8 mouse cellular contexts compared by ENCODE assay signal in genomic region chr17:46772404-46773277, GRCm38 (mm10). TPM values are rescaled to one million over a fixed set of nuclear protein-coding genes. Genes with fewer than 3 reads are reported as not detected.
A peak's percentile ranks its signal among the peaks of the same experiment; 100 is the strongest.
DNase-seq lines count a peak whose midpoint lies in the region; ATAC-seq and TF ChIP-seq lines count a peak whose summit lies in the region.

TSS of gene 2310039H08Rik (plus strand) at chr17:46772635.

- H3K27me3 ChIP-seq in forebrain, postnatal 0 days (ENCODE audit: insufficient read depth, low read length), result no peaks in the 10 kb centered on the region
- H3K27me3 ChIP-seq in lung, embryonic 15.5 days, result no peaks in the 10 kb centered on the region

- 1% methylated on average over 50 of the region's 50 CpGs for WGBS in forebrain, postnatal 0 days
- under 1% methylated on average over 49 of the region's 50 CpGs for WGBS in lung, embryonic 15.5 days

- H3K4me1 ChIP-seq in ES-E14 (ENCODE audit: control insufficient read depth in 2 of 2, insufficient read depth in 2 of 2, low read length in 2 of 2, poor library complexity in 1 of 2), result peaks cover 0 to 13% of the 10 kb centered on the region in 2 experiments; a peak in 3 of 4 replicates
- H3K4me1 ChIP-seq in forebrain, postnatal 0 days (ENCODE audit: insufficient read depth), result 0 out of 2 replicates have a peak, but pooled peaks cover 4% of the 10 kb centered on the region
- peaks cover 33% of the 10 kb centered on the region for H3K4me1 ChIP-seq in lung, embryonic 15.5 days

- TF ChIP-seq CTCF in forebrain, postnatal 0 days (IDR thresholded peaks at IDR 0.05; ENCODE audit: low read depth), result no peak

- ATAC-seq in forebrain, postnatal 0 days, result peak; percentile 94
- peak; percentile 90 for ATAC-seq in lung, embryonic 15.5 days (ENCODE audit: borderline replicate concordance, extremely low read depth, low FRiP score, low TSS enrichment)

- no peaks in the 10 kb centered on the region for H3K9me3 ChIP-seq in ES-E14 (ENCODE audit: control insufficient read depth, insufficient read depth, low read depth, low read length)
- no peaks in the 10 kb centered on the region for H3K9me3 ChIP-seq in forebrain, postnatal 0 days (ENCODE audit: low read length)
- no peaks in the 10 kb centered on the region for H3K9me3 ChIP-seq in lung, embryonic 15.5 days

- H3K9ac ChIP-seq in ES-E14 (ENCODE audit: insufficient read depth, low read depth, low read length, poor library complexity, severe bottlenecking), result peak within 1 kb of the TSS; percentile 99
- H3K9ac ChIP-seq in forebrain, postnatal 0 days, result peak within 1 kb of the TSS; percentile 72
- peak within 1 kb of the TSS; percentile 82 for H3K9ac ChIP-seq in lung, embryonic 15.5 days

- H3K27ac ChIP-seq in ES-E14 (ENCODE audit: insufficient read depth, low read depth, low read length, poor library complexity, severe bottlenecking), result peak within 1 kb of the TSS; percentile 87
- peak within 1 kb of the TSS; percentile 80 for H3K27ac ChIP-seq in forebrain, postnatal 0 days (ENCODE audit: low read depth, low read length)
- H3K27ac ChIP-seq in lung, embryonic 15.5 days, result peak within 1 kb of the TSS; percentile 81

- in situ Hi-C loops in ES-E14 (cut with MboI; ENCODE audit: low sequenced_read_pairs in 2 of 2, unreplicated experiment in 2 of 2), result no loop called here

- peak within 1 kb of the TSS; percentile 78 for H3K4me2 ChIP-seq in forebrain, postnatal 0 days (ENCODE audit: low read depth)
- H3K4me2 ChIP-seq in lung, embryonic 15.5 days, result peak within 1 kb of the TSS; percentile 82

- peak; percentile 88 for DNase-seq in ES-E14 (ENCODE audit: low read depth, low spot score)
- peak; percentile 84 to 85 for DNase-seq in cerebellum, adult 18-20 months
- peak; percentile 92 for DNase-seq in forebrain, postnatal 0 days
- peak; percentile 85 for DNase-seq in heart, postnatal 4 days
- peak; percentile 79 to 81 for DNase-seq in layer of hippocampus, adult 8-10 months (ENCODE audit: low spot score in 2 of 2)
- peak; percentile 77 for DNase-seq in ovary, adult 18-20 months (ENCODE audit: low spot score)
- peak; percentile 86 for DNase-seq in thymus, postnatal 0 days (ENCODE audit: low spot score)

- peaks cover 27% of the 10 kb centered on the region for H3K36me3 ChIP-seq in ES-E14 (ENCODE audit: control insufficient read depth, insufficient read depth, low read length, poor library complexity, severe bottlenecking)
- H3K36me3 ChIP-seq in forebrain, postnatal 0 days (ENCODE audit: insufficient read depth), result peaks cover 28% of the 10 kb centered on the region
- peaks cover 32% of the 10 kb centered on the region for H3K36me3 ChIP-seq in lung, embryonic 15.5 days

- peak within 1 kb of the TSS; percentile 76 to 100 for H3K4me3 ChIP-seq in ES-E14 (ENCODE audit: insufficient read depth in 1 of 2, low read depth in 1 of 2, low read length in 2 of 2, poor library complexity in 1 of 2, severe bottlenecking in 1 of 2)
- peak within 1 kb of the TSS; percentile 73 for H3K4me3 ChIP-seq in forebrain, postnatal 0 days (ENCODE audit: low read depth, low read length)
- peak within 1 kb of the TSS; percentile 78 for H3K4me3 ChIP-seq in lung, embryonic 15.5 days

TF ChIP-seq in ES-E14, 5 proteins besides CTCF, POLR2A, EP300 and RAD21:
- TF ChIP-seq MAFK (IDR thresholded peaks at IDR 0.05; ENCODE audit: insufficient read depth, low read depth, low read length) (no peak), ZNF384 (IDR thresholded peaks at IDR 0.05; ENCODE audit: low read depth, low read length) (no peak), CHD2 (IDR thresholded peaks at IDR 0.05; ENCODE audit: low read depth, low read length) (no peak; the same call in 1 of the 2 replicates), HCFC1 (IDR thresholded peaks at IDR 0.05; ENCODE audit: borderline replicate concordance, insufficient read depth, low read length) (peak; percentile 70; the same call in 1 of the 2 replicates)

RNA-seq across cellular contexts. Expression of gene 2310039H08Rik, which starts in this region (rescaled TPM):
- total RNA-seq in ES-E14 (2012; rRNA removed), result 19.5 and 21.4 TPM in 2 replicates
- total RNA-seq in forebrain, postnatal 0 days (2014; rRNA removed), result 39.8 and 42.7 TPM in 2 replicates
- polyA plus RNA-seq in forebrain, postnatal 0 days (2015; fragmentation: Nextera tagmentation; extraction: Ambion mirVana), result 67.1 and 88.8 TPM in 2 replicates
- 10 to 100 TPM; 28.6 to 29.9 TPM for total RNA-seq in heart, postnatal 4 days (2021)
- 1 to 10 TPM; 7.3 to 9.2 (median 8.7) TPM for total RNA-seq in layer of hippocampus, adult 8-10 months (2022)
- polyA plus RNA-seq in lung, embryonic 15.5 days (2015; fragmentation: Nextera tagmentation; extraction: Ambion mirVana), result 62.2 and 63.9 TPM in 2 replicates
- polyA plus RNA-seq in thymus, postnatal 0 days (2015; fragmentation: Nextera tagmentation; extraction: Ambion mirVana), result 112 and 116 TPM in 2 replicates

Comparison
In these comparisons a context has a peak if more than half of its experiments do, and no peak if none do; other contexts are left out.
1. Peak in every context shown above with its lines: DNase-seq, ATAC-seq, H3K4me3 ChIP-seq and H3K27ac ChIP-seq.